Mouse (Mus musculus): ENCODE results near the gene Duox1.
A peak's percentile ranks its signal among the peaks of the same experiment; 100 is the strongest.

The Duox1 gene

GRCm38 (mm10) chr2:122354191-122354929 is 38.9 kb downstream of the Duox1 start:
- no peak for DNase-seq (ENCODE audit: low spot score in 2 of 2)

- no peak for DNase-seq (ENCODE audit: low spot score in 2 of 2)
Observed at GRCm38 (mm10) chr2:122355389-122355788, 39.9 kb downstream of the Duox1 start.

- DNase-seq (ENCODE audit: low spot score in 2 of 2) = no peak
Observed at GRCm38 (mm10) chr2:122356187-122356586, 40.7 kb downstream of the Duox1 start.

GRCm38 (mm10) chr2:122360310-122360709 is 44.8 kb downstream of the Duox1 start:
- DNase-seq (ENCODE audit: low spot score in 2 of 2) = no peak

GRCm38 (mm10) chr2:122361181-122361580 is 45.7 kb downstream of the Duox1 start:
- DNase-seq (ENCODE audit: low spot score in 2 of 2) = no peak

GRCm38 (mm10) chr2:122361868-122362621 is 46.6 kb downstream of the Duox1 start:
- no peak for DNase-seq (ENCODE audit: low spot score in 2 of 2)

- DNase-seq (ENCODE audit: low spot score in 2 of 2) = no peak
Observed at GRCm38 (mm10) chr2:122362622-122363523, 47.4 kb downstream of the Duox1 start.

GRCm38 (mm10) chr2:122364352-122364944 is 49.0 kb downstream of the Duox1 start:
- DNase-seq (ENCODE audit: low spot score in 2 of 2) = no peak

- DNase-seq (ENCODE audit: low spot score in 2 of 2) = no peak
Observed at GRCm38 (mm10) chr2:122365244-122365866, 49.9 kb downstream of the Duox1 start.

- no peak for DNase-seq (ENCODE audit: low spot score in 2 of 2)
Observed at GRCm38 (mm10) chr2:122366039-122366438, 50.6 kb downstream of the Duox1 start.

- DNase-seq (ENCODE audit: low spot score in 2 of 2) = no peak
Observed at GRCm38 (mm10) chr2:122366706-122367105, 51.2 kb downstream of the Duox1 start.

- no peak for DNase-seq (ENCODE audit: low spot score in 2 of 2)
Observed at GRCm38 (mm10) chr2:122367181-122367580, 51.7 kb downstream of the Duox1 start.

- no peak for DNase-seq (ENCODE audit: low spot score in 2 of 2)
Observed at GRCm38 (mm10) chr2:122367701-122368080, 52.2 kb downstream of the Duox1 start.

- no peak for DNase-seq (ENCODE audit: low spot score in 2 of 2)
Observed at GRCm38 (mm10) chr2:122368081-122368971, 52.9 kb downstream of the Duox1 start.

- peak; percentile 83 to 85 for DNase-seq (ENCODE audit: low spot score in 2 of 2)
Observed at GRCm38 (mm10) chr2:122368995-122369739, 53.7 kb downstream of the Duox1 start, which contains the start of gene Shf. Gene Shf, minus strand, starts transcription at chr2:122369162.

- no peak for DNase-seq (ENCODE audit: low spot score in 2 of 2)
Observed at GRCm38 (mm10) chr2:122370101-122370750, 54.8 kb downstream of the Duox1 start.

GRCm38 (mm10) chr2:122372067-122372466 is 56.6 kb downstream of the Duox1 start:
- no peak for DNase-seq (ENCODE audit: low spot score in 2 of 2)

- DNase-seq (ENCODE audit: low spot score in 2 of 2) = no peak
Observed at GRCm38 (mm10) chr2:122372541-122372940, 57.1 kb downstream of the Duox1 start.

- DNase-seq (ENCODE audit: low spot score in 2 of 2) = no peak
Observed at GRCm38 (mm10) chr2:122374012-122374411, 58.5 kb downstream of the Duox1 start.

All from right cerebral cortex, adult 2 months (tissue).